Mouse (Mus musculus) common myeloid progenitor, adult 5-6 weeks (primary cell): ENCODE measurements at regions not wholly inside any gene's neighbourhood (a gene's known extent, or its start where the extent isn't known, plus 50 kb on each side); places are given as distances from the start of the nearest gene placed in this dataset.

Experiments
- ATAC-seq: replicated peaks from 2 replicates; pipeline ENCODE4 v1.8.0; 2016; ENCODE audit warnings: low read depth, mild to moderate bottlenecking, moderate TSS enrichment, inconsistent platforms; ENCODE audit not compliant: poor library complexity, severe bottlenecking

DNA sequence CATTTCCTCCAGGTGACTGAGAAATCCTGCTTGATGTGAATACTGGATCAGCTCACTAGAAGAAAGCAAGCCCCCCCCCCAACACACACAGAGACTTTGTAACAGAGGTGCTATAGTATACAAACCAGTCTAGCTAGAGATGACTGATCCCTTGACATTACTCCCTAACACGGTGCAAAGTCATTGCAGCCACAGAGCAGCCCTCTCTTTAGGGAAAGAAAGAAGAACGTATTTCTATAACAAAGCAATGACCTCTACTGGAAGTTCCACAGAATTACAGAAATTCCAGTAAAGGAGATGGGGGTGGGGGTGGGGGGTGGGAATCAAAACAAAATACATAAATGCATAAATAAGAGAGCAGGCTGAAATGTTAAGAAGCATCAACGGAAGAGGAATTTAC, 655.6 kb downstream of the Ipo11 start:
- ATAC-seq = no peak

GRCm38 (mm10) chr13:106259874-106260273, 676.9 kb downstream of the Ipo11 start:
- ATAC-seq = no peak
